In the genomic region with DNA sequence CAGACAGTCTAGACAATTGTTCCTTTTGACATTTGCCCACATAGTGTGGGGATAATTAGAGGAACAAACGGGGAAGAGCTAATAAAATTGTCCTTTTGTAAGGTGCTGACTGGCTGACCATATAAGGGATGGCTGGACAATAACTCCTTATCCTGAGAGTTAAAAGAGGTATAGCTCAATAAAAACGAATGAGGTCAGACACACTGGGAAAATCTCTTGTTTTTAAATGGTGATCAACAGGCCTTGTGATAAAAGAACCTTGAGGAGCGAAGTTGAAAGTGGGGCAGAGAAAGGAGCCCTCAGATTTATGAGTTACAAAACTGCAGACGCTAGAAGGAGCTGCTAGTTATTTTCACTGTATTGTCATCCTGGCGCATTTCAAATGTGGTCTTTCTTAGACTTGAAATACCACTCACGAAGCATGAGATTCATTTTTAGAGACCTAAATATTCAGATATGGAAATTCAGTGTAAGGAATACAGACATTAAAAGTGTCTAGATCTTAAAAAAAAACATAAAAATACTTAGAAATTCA, we compare ENCODE assay signal across 18 mouse cellular contexts. TPM values are rescaled to one million over a fixed set of nuclear protein-coding genes. Genes with fewer than 3 reads are reported as not detected.
DNase-seq lines count a peak whose midpoint lies in the region; ATAC-seq and TF ChIP-seq lines count a peak whose summit lies in the region.
"Had no signal": no experiment of that assay in that cellular context is flagged by ENCODE, and none has a peak within 500 bp of the region (broad histone marks: within the 10 kb centered on the region; RNA-seq: fewer than 3 reads in every experiment).

No protein-coding gene starts in this region.

- no peaks in the 10 kb centered on the region for H3K4me1 ChIP-seq in forebrain, postnatal 0 days (ENCODE audit: insufficient read depth)
- 0 out of 2 replicates have a peak, but pooled peaks cover 5% of the 10 kb centered on the region for H3K4me1 ChIP-seq in forebrain, embryonic 10.5 days
- peaks cover 10% of the 10 kb centered on the region; the same call in 1 of the 2 replicates for H3K4me1 ChIP-seq in midbrain, embryonic 13.5 days (replicated peaks)
- H3K4me1 ChIP-seq: limb, embryonic 15.5 days; liver, embryonic 15.5 days had no signal

- ATAC-seq in forebrain, postnatal 0 days = 0 out of 2 replicates have a peak, but pooled peaks have one; percentile 42
- no peak for ATAC-seq in midbrain, embryonic 13.5 days
- ATAC-seq: inflammation-experienced regulatory T-cells, adult 6 months had no signal

- H3K4me3 ChIP-seq in forebrain, postnatal 0 days (ENCODE audit: low read depth, low read length) = no peak overlapping the region
- H3K4me3 ChIP-seq in forebrain, embryonic 10.5 days = no peak overlapping the region
- H3K4me3 ChIP-seq in layer of hippocampus, adult 2 months = no peak overlapping the region
- no peak overlapping the region for H3K4me3 ChIP-seq in midbrain, embryonic 13.5 days (replicated peaks)
- H3K4me3 ChIP-seq: limb, embryonic 15.5 days; liver, embryonic 15.5 days; midbrain, embryonic 12.5 days had no signal

- no peak overlapping the region for H3K9ac ChIP-seq in forebrain, postnatal 0 days
- H3K9ac ChIP-seq in midbrain, embryonic 13.5 days (replicated peaks) = no peak overlapping the region
- H3K9ac ChIP-seq: limb, embryonic 15.5 days; liver, embryonic 15.5 days; midbrain, embryonic 12.5 days had no signal

- H3K9me3 ChIP-seq in forebrain, postnatal 0 days (ENCODE audit: low read length) = no peaks in the 10 kb centered on the region
- no peaks in the 10 kb centered on the region for H3K9me3 ChIP-seq in forebrain, embryonic 10.5 days
- no peaks in the 10 kb centered on the region for H3K9me3 ChIP-seq in midbrain, embryonic 13.5 days
- H3K9me3 ChIP-seq: limb, embryonic 15.5 days; liver, embryonic 15.5 days; midbrain, embryonic 12.5 days had no signal

- DNase-seq in forebrain, postnatal 0 days = no peak
- no peak for DNase-seq in forebrain, embryonic 10.5 days (ENCODE audit: extremely low spot score, low spot score)
- no peak for DNase-seq in layer of hippocampus, adult 2 months (ENCODE audit: low spot score in 2 of 2)
- no peak for DNase-seq in layer of hippocampus, postnatal 36 days
- peak; percentile 30 for DNase-seq in retina, postnatal 1 day
- DNase-seq in cerebellum, adult 8-10 months = no peak
- DNase-seq: adrenal gland, postnatal 36 days; heart, postnatal 10 days; kidney, adult 2 months had no signal

- WGBS in forebrain, postnatal 0 days = 28% methylated on average over 6 of the region's 6 CpGs
- WGBS in forebrain, embryonic 10.5 days = 46% methylated on average over 6 of the region's 6 CpGs
- WGBS in midbrain, embryonic 13.5 days = 41% methylated on average over 6 of the region's 6 CpGs

- H3K4me2 ChIP-seq in forebrain, postnatal 0 days (ENCODE audit: low read depth) = no peak overlapping the region
- H3K4me2 ChIP-seq in midbrain, embryonic 13.5 days (replicated peaks) = peak overlapping the region; percentile 12
- H3K4me2 ChIP-seq: heart, embryonic 11.5 days; limb, embryonic 15.5 days; liver, embryonic 15.5 days; midbrain, embryonic 12.5 days had no signal

- H3K36me3 ChIP-seq in forebrain, postnatal 0 days (ENCODE audit: insufficient read depth) = no peaks in the 10 kb centered on the region
- H3K36me3 ChIP-seq in forebrain, embryonic 10.5 days (replicated peaks) = peaks cover 2% of the 10 kb centered on the region; the same call in 1 of the 2 replicates
- H3K36me3 ChIP-seq in midbrain, embryonic 13.5 days = peaks cover 11% of the 10 kb centered on the region; the same call in 1 of the 2 replicates
- H3K36me3 ChIP-seq: liver, embryonic 15.5 days; midbrain, embryonic 12.5 days had no signal

- H3K27ac ChIP-seq in forebrain, postnatal 0 days (ENCODE audit: low read depth, low read length) = no peak overlapping the region
- H3K27ac ChIP-seq in forebrain, embryonic 10.5 days = no peak overlapping the region
- H3K27ac ChIP-seq in layer of hippocampus, adult 2 months = 0 out of 2 replicates have a peak overlapping the region, but pooled peaks have one; percentile 14
- H3K27ac ChIP-seq in midbrain, embryonic 13.5 days = no peak overlapping the region
- H3K27ac ChIP-seq: limb, embryonic 15.5 days; liver, embryonic 15.5 days; macrophage; midbrain, embryonic 12.5 days had no signal

- no peaks in the 10 kb centered on the region for H3K27me3 ChIP-seq in forebrain, postnatal 0 days (ENCODE audit: insufficient read depth, low read length)
- peaks cover 59% of the 10 kb centered on the region for H3K27me3 ChIP-seq in forebrain, embryonic 10.5 days (ENCODE audit: poor library complexity, severe bottlenecking)
- peaks cover 31% of the 10 kb centered on the region for H3K27me3 ChIP-seq in midbrain, embryonic 13.5 days
- H3K27me3 ChIP-seq: CH12.LX; limb, embryonic 15.5 days had no signal

- no peak for TF ChIP-seq CTCF in forebrain, postnatal 0 days (IDR thresholded peaks at IDR 0.05; ENCODE audit: low read depth)
- no peak for TF ChIP-seq CTCF in layer of hippocampus, adult 2 months (conservative IDR thresholded peaks at IDR 0.05)

RNA-seq across cellular contexts. Expression of a gene that starts 6.8 kb away (rescaled TPM):
- total RNA-seq in forebrain, postnatal 0 days (2014; rRNA removed) = 68.2 and 80.4 TPM in 2 replicates
- 15.1 and 28.5 TPM in 2 replicates for polyA plus RNA-seq in forebrain, postnatal 0 days (2015; fragmentation: Nextera tagmentation; extraction: Ambion mirVana)
- polyA plus RNA-seq in forebrain, embryonic 10.5 days (2016; fragmentation: Nextera tagmentation; extraction: Ambion mirVana) = 3.9 and 6.4 TPM in 2 replicates
- 100 to 1,000 TPM; 164 to 168 TPM for total RNA-seq in layer of hippocampus, adult 2 months (2021)
- 100 to 1,000 TPM; 156 to 158 TPM for total RNA-seq in layer of hippocampus, postnatal 36 days (2021)
- polyA plus RNA-seq in midbrain, embryonic 13.5 days (2015; fragmentation: Nextera tagmentation; extraction: Ambion mirVana) = 41.9 and 51.6 TPM in 2 replicates
- total RNA-seq: granulocyte monocyte progenitor cell, adult 5-6 weeks had no signal
- polyA plus RNA-seq: inflammation-experienced regulatory T-cells, adult 6 months; macrophage had no signal
